Mouse (Mus musculus) skeletal muscle tissue, adult 2 months (tissue): Measurements from ENCODE around the gene Ahctf1.
"Not testable (repeated sequence)": the region's sequence is repeated elsewhere in the genome, so short reads cannot be mapped to it uniquely, and the experiment has no call there.

ENCODE experiments used
- DNase-seq: peaks from one replicate; pipeline ENCODE4 v3.0.0-alpha.2; 2012; ENCODE audit warnings: low read depth, low spot score

The Ahctf1 gene

GRCm38 (mm10) chr1:179803513-179804139 lies at the start of gene Ahctf1:
Gene Ahctf1, minus strand, starts transcription at chr1:179803680.
- peak; percentile 98 for DNase-seq

GRCm38 (mm10) chr1:179847759-179848389 lies 44.4 kb upstream of the Ahctf1 start:
- peak; percentile 59 for DNase-seq

GRCm38 (mm10) chr1:179847173-179847572 lies 43.7 kb upstream of the Ahctf1 start:
- no peak for DNase-seq

- DNase-seq = no peak
Measured at GRCm38 (mm10) chr1:179845832-179846499, 42.5 kb upstream of the Ahctf1 start.

- peak; percentile 60 for DNase-seq
Measured at GRCm38 (mm10) chr1:179844894-179845293, 41.4 kb upstream of the Ahctf1 start.

- DNase-seq = no peak
Measured at GRCm38 (mm10) chr1:179843981-179844380, 40.5 kb upstream of the Ahctf1 start.

- peak; percentile 60 for DNase-seq
Measured at GRCm38 (mm10) chr1:179842568-179842967, 39.1 kb upstream of the Ahctf1 start.

GRCm38 (mm10) chr1:179836426-179837404 lies 33.2 kb upstream of the Ahctf1 start:
- no peak for DNase-seq

GRCm38 (mm10) chr1:179835753-179836425 lies 32.4 kb upstream of the Ahctf1 start:
- DNase-seq = no peak

GRCm38 (mm10) chr1:179833596-179833995 lies 30.1 kb upstream of the Ahctf1 start:
- DNase-seq = no peak

GRCm38 (mm10) chr1:179832710-179833240 lies 29.3 kb upstream of the Ahctf1 start:
- no peak for DNase-seq

GRCm38 (mm10) chr1:179828900-179829299 lies 25.4 kb upstream of the Ahctf1 start:
- DNase-seq = no peak

- DNase-seq = no peak
Measured at GRCm38 (mm10) chr1:179828051-179828450, 24.6 kb upstream of the Ahctf1 start.

GRCm38 (mm10) chr1:179824549-179824948 lies 21.1 kb upstream of the Ahctf1 start:
- DNase-seq = no peak

- DNase-seq = not testable (repeated sequence)
Measured at GRCm38 (mm10) chr1:179818490-179819278, 15.2 kb upstream of the Ahctf1 start.

- no peak for DNase-seq
Measured at GRCm38 (mm10) chr1:179814616-179815015, 11.1 kb upstream of the Ahctf1 start.

- no peak for DNase-seq
Measured at GRCm38 (mm10) chr1:179813385-179813784, 9.9 kb upstream of the Ahctf1 start.

GRCm38 (mm10) chr1:179808300-179808699 lies 4.8 kb upstream of the Ahctf1 start:
- no peak for DNase-seq

- no peak for DNase-seq
Measured at GRCm38 (mm10) chr1:179807468-179807867, 4.0 kb upstream of the Ahctf1 start.

- DNase-seq = no peak
Measured at GRCm38 (mm10) chr1:179805751-179806150, 2.3 kb upstream of the Ahctf1 start.
